Mouse (Mus musculus) adrenal gland, postnatal 25 days (tissue): Measurements from ENCODE around the gene Gpr135. TPM values are rescaled to one million over a fixed set of nuclear protein-coding genes. Genes with fewer than 3 reads are reported as not detected.

Source experiments
- DNase-seq: peaks from one replicate; pipeline ENCODE4 v3.0.0; 2021; ENCODE audit warnings: mixed read lengths
- long read RNA-seq: library from polyadenylated mRNA; stranded (forward); transcript quantifications from one replicate; pipeline ENCODE4 v2.0.0, GENCODE M21; 2021
- total RNA-seq: library from RNA; stranded (reverse); gene quantifications from 2 replicates; pipeline ENCODE4 v1.2.3, GENCODE M21; 2021

Gpr135 gene
- total RNA-seq = 2.5 and 3.0 TPM in 2 replicates
- long read RNA-seq, partial matches to known transcripts = 0 of 2 reads
- long read RNA-seq, other reads (novel, unspliced or antisense) = 0 of 2 reads

- peak; percentile 86 for DNase-seq
Measured at GRCm38 (mm10) chr12:72070327-72071269, at the start of gene Gpr135. TSS of gene Gpr135 (minus strand) at chr12:72071125.

- no peak for DNase-seq
Measured at GRCm38 (mm10) chr12:72115686-72116345, 44.9 kb upstream of the Gpr135 start.

GRCm38 (mm10) chr12:72115126-72115525 lies 44.2 kb upstream of the Gpr135 start:
- no peak for DNase-seq

- peak; percentile 41 for DNase-seq
Measured at GRCm38 (mm10) chr12:72104525-72105281, 33.8 kb upstream of the Gpr135 start.

GRCm38 (mm10) chr12:72104027-72104426 lies 33.1 kb upstream of the Gpr135 start:
- DNase-seq = no peak

- no peak for DNase-seq
Measured at GRCm38 (mm10) chr12:72102776-72103175, 31.9 kb upstream of the Gpr135 start.

GRCm38 (mm10) chr12:72096966-72097365 lies 26.0 kb upstream of the Gpr135 start:
- DNase-seq = no peak

GRCm38 (mm10) chr12:72089802-72090201 lies 18.9 kb upstream of the Gpr135 start:
- DNase-seq = no peak

- peak; percentile 4 for DNase-seq
Measured at GRCm38 (mm10) chr12:72086166-72086825, 15.4 kb upstream of the Gpr135 start.

GRCm38 (mm10) chr12:72085329-72086165 lies 14.6 kb upstream of the Gpr135 start, which contains the start of the genes L3hypdh and Jkamp:
TSS of gene L3hypdh (minus strand) at chr12:72085439.
TSS of gene Jkamp (plus strand) at chr12:72085589.
- peak; percentile 100 for DNase-seq

- DNase-seq = no peak
Measured at GRCm38 (mm10) chr12:72085024-72085328, 14.1 kb upstream of the Gpr135 start.

GRCm38 (mm10) chr12:72084261-72085023 lies 13.5 kb upstream of the Gpr135 start:
- peak; percentile 61 for DNase-seq

GRCm38 (mm10) chr12:72083265-72083664 lies 12.3 kb upstream of the Gpr135 start:
- no peak for DNase-seq

- peak; percentile 46 for DNase-seq
Measured at GRCm38 (mm10) chr12:72082370-72082769, 11.4 kb upstream of the Gpr135 start.

GRCm38 (mm10) chr12:72081961-72082360 lies 11.0 kb upstream of the Gpr135 start:
- DNase-seq = no peak

GRCm38 (mm10) chr12:72078248-72078647 lies 7.3 kb upstream of the Gpr135 start:
- DNase-seq = no peak

GRCm38 (mm10) chr12:72069626-72070326 lies 1.1 kb downstream of the Gpr135 start:
- no peak for DNase-seq

- DNase-seq = no peak
Measured at GRCm38 (mm10) chr12:72057780-72058179, 13.1 kb downstream of the Gpr135 start.

GRCm38 (mm10) chr12:72053851-72054250 lies 17.1 kb downstream of the Gpr135 start:
- no peak for DNase-seq
